Mouse (Mus musculus) limb, embryonic 12.5 days (tissue): ENCODE results near the gene Ubtf. TPM values are rescaled to one million over a fixed set of nuclear protein-coding genes. Genes with fewer than 3 reads are reported as not detected.

Experiments used
- ATAC-seq: fragments of 200-750 bp; cut with Nextera tagmentation; 2 replicates; pipeline ENCODE4 v1.8.0; 2017; ENCODE audit warnings: low read depth, moderate TSS enrichment; ENCODE audit not compliant: insufficient number of reproducible peaks, insufficient read depth, low FRiP score, low TSS enrichment
- H3K27ac ChIP-seq: fragments of 300-500 bp; sonication (generic); 2 replicates; pipeline ENCODE4 v1.5.1; 2016; ENCODE audit warnings: mild to moderate bottlenecking, moderate library complexity
- H3K27me3 ChIP-seq: fragments of 300-500 bp; sonication (generic); 2 replicates; pipeline ENCODE4 v1.6.1; 2016; ENCODE audit warnings: mild to moderate bottlenecking, moderate library complexity
- H3K36me3 ChIP-seq: fragments of 300-500 bp; sonication (generic); 2 replicates; pipeline ENCODE4 v1.6.1; 2016; ENCODE audit warnings: mild to moderate bottlenecking, moderate library complexity
- H3K4me1 ChIP-seq: fragments of 300-500 bp; sonication (generic); replicated peaks from 2 replicates; pipeline ENCODE4 v1.6.1; 2016
- H3K4me2 ChIP-seq: fragments of 300-500 bp; sonication (generic); 2 replicates; pipeline ENCODE4 v1.6.1; 2016; ENCODE audit warnings: mild to moderate bottlenecking, moderate library complexity
- H3K4me3 ChIP-seq: fragments of 300-500 bp; sonication (generic); replicated peaks from 2 replicates; pipeline ENCODE4 v1.5.1; 2016; ENCODE audit warnings: mild to moderate bottlenecking
- H3K9ac ChIP-seq: fragments of 300-500 bp; sonication (generic); replicated peaks from 2 replicates; pipeline ENCODE4 v1.6.1; 2016; ENCODE audit warnings: mild to moderate bottlenecking, moderate library complexity
- H3K9me3 ChIP-seq: fragments of 300-500 bp; sonication (generic); 2 replicates; pipeline ENCODE4 v1.6.1; 2016; ENCODE audit warnings: mild to moderate bottlenecking, moderate library complexity
- WGBS: fragments of 180-500 bp; shearing (Covaris S2); methylation state at CpG from one replicate; pipeline ENCODE4 v1.1.7; 2016; 5-methylcytosine and 5-hydroxymethylcytosine counted together
- polyA plus RNA-seq: library from polyadenylated mRNA; unstranded; fragments of >200 nt; fragmentation: Nextera tagmentation; extraction: Ambion mirVana; gene quantifications from 2 replicates; pipeline ENCODE4 v1.2.1, GENCODE M21; 2016

Ubtf gene
- polyA plus RNA-seq, 1 experiment from 2014 or later = 101 TPM

GRCm38 (mm10) chr11:102308979-102309378, 10.6 kb downstream of the Ubtf start:
- Histone ChIP-seq H3K27ac (peak overlapping the region; percentile 78), H3K4me2 (peak overlapping the region; percentile 67), H3K27me3 (no peaks in the 10 kb centered on the region), H3K36me3 (peaks cover 85% of the 10 kb centered on the region), H3K9me3 (no peaks in the 10 kb centered on the region), H3K9ac (peak overlapping the region; percentile 55), H3K4me3 (peak overlapping the region; percentile 38), H3K4me1 (peaks cover 28% of the 10 kb centered on the region)
- under 1% methylated on average over 27 of the region's 27 CpGs for WGBS
- ATAC-seq = peak; percentile 83

GRCm38 (mm10) chr11:102308104-102308503, 11.4 kb downstream of the Ubtf start:
- Histone ChIP-seq H3K9me3 (no peaks in the 10 kb centered on the region), H3K9ac (no peak overlapping the region), H3K4me1 (peaks cover 28% of the 10 kb centered on the region), H3K36me3 (peaks cover 76% of the 10 kb centered on the region), H3K4me2 (no peak overlapping the region), H3K4me3 (no peak overlapping the region), H3K27ac (no peak overlapping the region), H3K27me3 (no peaks in the 10 kb centered on the region)
- no peak for ATAC-seq
- 91% methylated on average over 9 of the region's 9 CpGs for WGBS

- no peak for ATAC-seq
- H3K36me3 ChIP-seq = peaks cover 50% of the 10 kb centered on the region
- 73% methylated on average over 3 of the region's 3 CpGs for WGBS
These were observed 14.2 kb downstream of the Ubtf start for GRCm38 (mm10) chr11:102305359-102305758.

GRCm38 (mm10) chr11:102304141-102304540, 15.4 kb downstream of the Ubtf start:
- Histone ChIP-seq H3K9ac (no peak overlapping the region), H3K36me3 (peaks cover 40% of the 10 kb centered on the region), H3K27me3 (no peaks in the 10 kb centered on the region), H3K4me3 (no peak overlapping the region), H3K4me1 (peaks cover 6% of the 10 kb centered on the region), H3K27ac (no peak overlapping the region), H3K9me3 (no peaks in the 10 kb centered on the region), H3K4me2 (no peak overlapping the region)
- no peak for ATAC-seq
- WGBS = 38% methylated on average over 2 of the region's 2 CpGs

More at GRCm38 (mm10) chr11:102305359-102305758, 14.2 kb downstream of the Ubtf start:
- H3K4me2 ChIP-seq = no peak overlapping the region
- H3K27me3 ChIP-seq = no peaks in the 10 kb centered on the region
- no peak overlapping the region for H3K27ac ChIP-seq
- no peak overlapping the region for H3K4me3 ChIP-seq
- H3K9me3 ChIP-seq = no peaks in the 10 kb centered on the region
- H3K4me1 ChIP-seq = peaks cover 18% of the 10 kb centered on the region
- H3K9ac ChIP-seq = no peak overlapping the region

- Histone ChIP-seq H3K36me3 (peaks cover 3% of the 10 kb centered on the region; the same call in 1 of the 2 replicates), H3K9me3 (no peaks in the 10 kb centered on the region), H3K27me3 (no peaks in the 10 kb centered on the region), H3K9ac (no peak overlapping the region), H3K4me2 (no peak overlapping the region), H3K4me1 (peaks cover 14% of the 10 kb centered on the region), H3K4me3 (no peak overlapping the region), H3K27ac (no peak overlapping the region)
- 6% methylated on average over 1 of the region's 1 CpGs for WGBS
- ATAC-seq = no peak
These were observed 19.7 kb downstream of the Ubtf start for GRCm38 (mm10) chr11:102299839-102300238.

GRCm38 (mm10) chr11:102297577-102298556, 21.7 kb downstream of the Ubtf start:
- H3K9ac ChIP-seq = peak overlapping the region; percentile 68
- H3K27ac ChIP-seq = peak overlapping the region; percentile 99
- peaks cover 19% of the 10 kb centered on the region for H3K36me3 ChIP-seq
- peaks cover 23% of the 10 kb centered on the region for H3K4me1 ChIP-seq
- peak; percentile 40 for ATAC-seq
- peak overlapping the region; percentile 91 for H3K4me2 ChIP-seq
- H3K9me3 ChIP-seq = no peaks in the 10 kb centered on the region
- peak overlapping the region; percentile 86 for H3K4me3 ChIP-seq
- no peaks in the 10 kb centered on the region for H3K27me3 ChIP-seq
- 26% methylated on average over 27 of the region's 27 CpGs for WGBS

- WGBS = under 1% methylated on average over 76 of the region's 125 CpGs
- Histone ChIP-seq H3K27me3 (no peaks in the 10 kb centered on the region), H3K27ac (peak within 1 kb of the TSS; percentile 99), H3K4me1 (peaks cover 23% of the 10 kb centered on the region), H3K4me2 (peak within 1 kb of the TSS; percentile 91), H3K9ac (peak within 1 kb of the TSS; percentile 93), H3K36me3 (peaks cover 30% of the 10 kb centered on the region), H3K4me3 (peak within 1 kb of the TSS; percentile 86), H3K9me3 (no peaks in the 10 kb centered on the region)
- ATAC-seq = peak; percentile 92
These were observed 22.8 kb downstream of the Ubtf start, which contains the start of gene Atxn7l3 for GRCm38 (mm10) chr11:102296491-102297472. Atxn7l3 (minus strand) TSS chr11:102296631.

- Histone ChIP-seq H3K27ac (peak overlapping the region; percentile 99), H3K4me2 (peak overlapping the region; percentile 91), H3K9ac (peak overlapping the region; percentile 93), H3K9me3 (no peaks in the 10 kb centered on the region), H3K36me3 (peaks cover 40% of the 10 kb centered on the region), H3K4me3 (peak overlapping the region; percentile 86), H3K27me3 (no peaks in the 10 kb centered on the region), H3K4me1 (peaks cover 23% of the 10 kb centered on the region)
- ATAC-seq = 0 out of 2 replicates have a peak, but pooled peaks have one; percentile 33
- under 1% methylated on average over 40 of the region's 73 CpGs for WGBS
These were observed 23.7 kb downstream of the Ubtf start for GRCm38 (mm10) chr11:102295598-102296471.

GRCm38 (mm10) chr11:102294887-102295597, 24.5 kb downstream of the Ubtf start:
- Histone ChIP-seq H3K4me1 (peaks cover 23% of the 10 kb centered on the region), H3K9me3 (no peaks in the 10 kb centered on the region), H3K27ac (peak overlapping the region; percentile 99), H3K27me3 (no peaks in the 10 kb centered on the region), H3K36me3 (peaks cover 48% of the 10 kb centered on the region), H3K4me2 (peak overlapping the region; percentile 91), H3K4me3 (peak overlapping the region; percentile 86), H3K9ac (peak overlapping the region; percentile 93)
- no peak for ATAC-seq
- WGBS = 75% methylated on average over 12 of the region's 12 CpGs
